Mouse (Mus musculus): Measurements from ENCODE around the gene Kcnc3.

DNA sequence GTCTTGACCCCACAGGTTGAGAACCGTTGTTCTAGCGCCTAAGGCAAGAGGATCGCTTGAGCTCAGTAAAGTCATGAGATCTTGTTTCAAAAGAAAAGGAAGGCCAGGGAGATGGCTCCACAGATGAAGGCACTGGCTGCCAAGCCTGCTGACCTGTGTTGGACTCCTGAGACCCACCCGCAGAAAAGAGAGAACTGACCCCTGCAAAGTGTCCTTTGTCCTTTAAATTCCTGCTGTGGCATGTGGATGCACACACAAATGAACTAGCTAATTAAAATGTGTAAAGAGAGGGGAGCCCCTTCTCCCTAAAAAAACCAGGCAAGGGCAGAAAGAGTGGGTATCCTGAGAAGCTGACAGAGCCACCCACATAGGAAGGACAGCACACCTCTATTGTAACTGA lies 18.7 kb upstream of the Kcnc3 start:
- TF ChIP-seq CTCF (IDR thresholded peaks at IDR 0.05; ENCODE audit: control insufficient read depth, insufficient read depth, insufficient read length) (no peak), MYOG (IDR thresholded peaks at IDR 0.05; ENCODE audit: control insufficient read depth, extremely low read depth, insufficient read length) (no peak), MAX (IDR thresholded peaks at IDR 0.05) (no peak)

All from C2C12 (cell line).